Mouse (Mus musculus) granulocyte monocyte progenitor cell, adult 5-6 weeks (primary cell): ENCODE measurements at regions not wholly inside any gene's neighbourhood (a gene's known extent, or its start where the extent isn't known, plus 50 kb on each side); places are given as distances from the start of the nearest gene placed in this dataset.

Experiments
- ATAC-seq: replicated peaks from 2 replicates; pipeline ENCODE4 v1.8.0; 2016; ENCODE audit warnings: mild to moderate bottlenecking, moderate TSS enrichment, inconsistent platforms; ENCODE audit not compliant: poor library complexity, severe bottlenecking

DNA sequence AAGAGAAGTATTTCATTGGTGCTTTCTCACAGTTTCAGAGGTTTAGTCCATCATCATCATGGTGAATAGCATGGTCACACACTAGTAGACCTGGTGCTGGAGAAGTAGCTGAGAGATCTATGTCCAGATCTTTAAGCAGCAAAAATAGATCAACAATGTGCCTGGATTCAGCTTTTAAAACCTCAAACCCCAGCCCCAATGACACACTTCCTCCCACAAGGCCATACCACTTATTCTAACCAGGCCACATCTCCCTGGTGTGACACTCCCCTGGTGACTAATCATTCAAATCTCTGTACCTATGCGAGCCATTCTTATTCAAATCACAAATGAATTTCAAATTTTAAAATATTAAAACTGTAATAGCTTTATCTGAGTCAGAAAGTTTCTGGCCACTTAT lies 434.3 kb upstream of the Pik3r1 start:
- ATAC-seq: no peak

DNA sequence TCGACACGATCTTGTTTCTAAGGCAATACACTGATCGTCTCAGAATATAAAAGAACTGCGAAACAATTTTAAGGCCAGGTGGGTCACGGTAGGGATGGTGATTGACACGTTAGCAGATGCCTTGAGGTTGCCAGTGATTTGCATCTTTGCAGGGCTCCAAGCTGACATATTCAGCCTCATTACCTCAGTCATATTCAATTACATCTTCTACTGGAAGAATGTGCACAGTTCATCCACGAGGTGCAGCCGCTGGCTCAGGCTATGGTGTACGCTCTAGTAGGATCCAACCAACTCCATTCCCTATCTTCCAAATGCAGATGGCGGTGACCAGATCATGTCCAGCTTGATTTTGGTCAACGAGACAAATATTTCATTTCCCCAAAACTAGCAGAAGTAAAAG lies 450.5 kb upstream of the Pik3r1 start:
- ATAC-seq: no peak

DNA sequence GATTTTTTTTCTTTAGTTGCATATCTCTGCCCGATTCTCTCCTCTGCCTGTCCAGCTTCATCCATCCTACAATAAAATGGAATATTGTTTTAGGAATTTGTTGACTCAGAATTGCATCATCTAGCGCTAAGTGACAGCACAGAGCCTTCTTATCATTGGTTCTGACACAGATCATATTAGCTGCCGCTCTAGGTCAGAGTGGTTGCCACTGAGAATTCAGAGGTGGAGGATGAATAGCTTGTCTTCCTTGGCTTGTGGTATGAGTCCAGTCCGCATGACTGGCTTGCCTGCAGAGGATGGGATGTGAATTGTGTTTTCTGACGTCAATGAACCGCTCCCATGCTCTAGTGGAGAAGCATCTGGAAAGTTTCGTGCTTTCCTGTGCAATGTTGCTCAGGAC lies 462.3 kb upstream of the Cd180 start:
- no peak for ATAC-seq

DNA sequence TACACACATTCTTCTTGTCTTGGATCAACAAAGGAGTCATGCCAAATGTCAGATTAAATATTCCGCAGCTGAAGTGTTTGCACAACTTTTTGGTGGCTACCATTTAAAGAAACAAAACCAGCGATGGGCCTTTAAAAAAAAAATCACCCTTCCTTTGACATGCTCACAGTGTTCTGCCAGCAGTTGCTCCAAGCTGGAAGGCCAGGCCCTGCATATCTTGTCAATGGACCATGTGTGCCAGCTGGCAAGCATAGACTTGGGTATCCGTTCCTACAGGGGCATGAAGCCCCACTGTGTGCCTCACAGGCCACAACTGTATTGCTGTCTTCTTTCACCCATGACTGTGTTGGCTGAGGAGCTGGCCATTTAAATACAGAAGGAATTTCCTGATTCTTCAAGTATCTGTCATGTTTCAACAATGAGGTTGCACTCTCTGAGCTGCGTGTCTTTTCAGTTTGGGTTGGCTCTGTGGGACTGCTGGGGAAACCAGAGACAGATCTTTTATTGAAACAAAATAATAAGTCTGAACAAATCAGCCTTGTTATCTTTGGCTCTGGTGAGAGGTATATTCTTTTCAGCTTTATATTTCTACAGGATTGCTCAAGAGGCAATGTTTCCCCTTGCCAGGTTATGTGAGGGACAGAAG lies 460.9 kb upstream of the Cd180 start:
- no peak for ATAC-seq

DNA sequence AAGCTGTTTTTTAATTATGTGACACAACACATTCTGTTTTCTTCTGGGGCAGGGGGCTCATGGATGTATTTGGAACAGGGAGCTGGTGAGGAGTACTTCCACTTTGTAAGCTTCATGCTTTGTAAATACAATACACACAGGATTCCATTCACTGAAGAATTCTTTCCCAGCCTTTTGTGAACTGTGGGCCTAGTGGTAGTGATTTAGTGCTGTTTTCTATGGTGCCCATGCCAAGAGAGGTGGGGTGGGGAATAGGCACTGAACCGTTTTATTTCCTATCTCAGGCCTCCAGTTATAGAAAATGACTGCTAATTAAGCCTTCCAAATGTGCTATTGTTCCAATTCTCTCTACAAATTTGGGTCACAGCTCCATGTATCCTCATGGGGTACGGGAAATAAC lies 442.5 kb upstream of the Cd180 start:
- ATAC-seq: no peak

DNA sequence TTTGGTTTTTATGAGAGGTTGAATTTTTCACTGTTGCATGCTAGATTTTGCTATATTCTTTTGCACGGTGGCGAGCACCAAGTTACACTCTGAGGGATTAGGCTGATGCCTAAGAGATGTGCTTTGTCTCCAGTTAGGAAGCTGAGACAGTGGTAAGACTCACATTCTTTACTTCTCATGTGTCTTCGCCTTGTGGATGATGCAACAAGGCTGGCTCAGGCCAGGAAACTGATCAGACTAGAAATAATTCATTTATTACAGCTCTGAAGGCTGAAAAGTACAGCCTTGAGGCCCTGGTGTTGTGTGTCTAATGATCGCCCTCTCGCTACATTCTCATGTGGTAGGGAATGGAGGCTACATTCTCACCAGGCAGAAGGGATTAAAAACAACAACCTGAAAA lies 441.6 kb upstream of the Cd180 start:
- ATAC-seq: no peak

DNA sequence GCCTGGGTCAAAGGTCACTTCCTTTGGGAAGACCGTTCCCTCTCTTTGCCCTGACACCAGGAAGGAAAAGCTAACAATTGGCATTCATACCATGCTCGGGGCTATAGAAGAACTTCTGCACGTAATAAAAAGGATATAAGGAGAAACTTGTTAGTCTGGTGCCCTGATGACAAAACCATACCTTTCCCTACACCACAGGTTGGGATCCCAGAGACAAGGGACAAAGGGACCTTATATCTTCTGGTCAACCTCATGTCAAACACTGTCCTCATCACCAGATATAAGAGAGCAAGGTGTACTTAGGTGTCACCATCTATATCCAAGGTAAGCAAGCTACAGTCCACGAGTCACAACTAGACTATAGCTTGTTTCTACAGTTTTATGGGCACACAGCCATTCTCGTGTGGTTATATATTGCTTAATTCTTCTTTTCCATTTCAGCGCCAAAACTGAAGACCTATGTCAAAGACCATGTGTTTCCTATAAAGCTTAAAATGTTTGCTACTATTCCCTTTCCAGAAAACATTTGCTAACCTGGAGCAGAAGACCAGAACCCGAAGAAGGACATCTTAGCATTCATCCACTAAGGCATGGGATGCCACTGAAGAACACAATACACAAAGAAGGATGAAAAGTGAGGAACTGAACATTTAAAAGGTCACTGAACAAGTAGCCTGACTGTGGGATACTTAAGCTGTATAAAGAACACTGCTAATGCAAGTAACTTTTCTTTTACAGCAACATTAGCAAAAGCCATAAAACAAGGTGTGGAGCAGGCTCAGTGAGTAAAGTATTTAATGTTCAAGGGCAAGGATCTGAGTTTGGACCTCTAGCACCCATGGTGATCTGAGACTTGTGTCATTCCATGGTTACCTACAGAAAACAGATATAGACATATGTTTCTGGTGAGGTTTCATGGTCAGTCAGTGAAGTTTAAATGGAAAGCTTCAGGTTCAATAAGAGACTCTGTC lies 437.7 kb upstream of the Cd180 start:
- ATAC-seq: no peak

DNA sequence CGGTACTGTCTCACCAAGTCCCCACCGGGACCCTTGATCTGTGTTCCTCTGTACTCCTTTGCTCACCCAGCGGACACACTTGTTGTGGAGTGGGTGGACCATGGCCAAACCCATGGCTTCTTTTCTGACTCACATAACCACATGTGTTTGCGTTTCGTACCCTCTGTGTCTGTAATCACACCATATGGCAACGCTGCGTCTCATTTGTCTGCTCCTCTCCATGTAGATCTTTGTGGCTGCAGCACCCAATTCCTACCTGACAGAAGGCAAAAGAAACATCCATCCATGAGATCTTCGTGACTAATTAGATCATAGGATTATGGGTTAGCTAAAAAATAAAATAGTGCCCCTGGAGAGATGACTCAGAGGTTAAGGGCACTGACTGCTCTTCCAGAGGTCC lies 435.2 kb upstream of the Cd180 start:
- no peak for ATAC-seq

DNA sequence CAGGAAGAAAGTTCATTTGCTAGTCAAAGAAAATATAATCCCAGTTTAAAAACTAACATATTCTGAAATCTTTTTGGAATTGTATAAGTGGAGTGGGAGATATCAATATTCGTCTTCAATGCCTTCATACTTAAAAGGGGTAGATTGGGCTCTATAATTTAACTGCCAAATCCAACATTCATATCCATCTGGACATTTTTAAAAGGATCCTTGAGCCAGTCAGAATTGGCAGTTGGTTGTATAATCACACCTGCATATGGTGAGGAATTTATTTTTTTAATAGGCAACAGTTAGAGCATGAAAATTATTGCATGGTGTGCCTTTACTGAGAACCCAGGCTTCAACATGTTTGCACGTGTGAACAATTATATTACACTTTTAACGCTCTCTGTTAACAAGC lies 419.5 kb upstream of the Cd180 start:
- ATAC-seq: no peak

DNA sequence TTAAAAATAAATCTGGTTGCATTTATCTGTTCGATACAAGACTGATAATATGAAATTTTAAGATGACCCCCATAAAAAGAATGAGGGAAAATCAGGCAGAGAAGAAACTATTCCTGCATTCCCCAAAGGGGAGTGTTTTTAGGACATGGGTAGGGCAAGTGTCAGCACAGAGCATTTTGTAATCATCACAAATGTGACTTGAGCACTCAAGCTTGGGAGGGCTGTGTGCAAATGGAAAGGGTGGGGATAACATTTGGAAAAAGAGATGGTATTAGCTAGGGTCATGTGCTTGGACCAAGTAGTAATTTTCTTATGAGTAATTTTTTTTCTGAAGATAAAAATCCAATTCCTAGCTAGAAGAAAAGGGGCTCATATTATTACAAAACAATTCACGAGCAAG lies 418.1 kb upstream of the Cd180 start:
- ATAC-seq: no peak

DNA sequence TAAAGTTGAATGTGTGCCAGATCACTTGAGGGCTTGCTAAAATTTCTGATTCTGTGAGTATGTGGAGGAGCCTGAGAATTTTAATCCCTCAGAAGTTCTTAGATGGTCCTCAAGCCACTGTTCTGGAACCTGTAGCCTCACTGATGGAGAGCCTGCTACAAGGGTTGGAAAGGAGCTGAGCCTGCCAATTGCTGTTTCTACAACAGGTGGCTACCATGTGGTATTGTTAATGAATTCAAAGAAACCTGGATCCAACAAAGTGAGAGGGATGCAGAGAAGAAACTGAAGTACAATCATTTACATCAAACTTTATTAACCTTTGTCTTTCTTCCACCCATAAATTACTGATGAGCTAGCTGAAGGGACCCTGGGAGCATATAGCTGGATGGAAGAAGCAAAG lies 416.5 kb upstream of the Cd180 start:
- ATAC-seq: no peak

DNA sequence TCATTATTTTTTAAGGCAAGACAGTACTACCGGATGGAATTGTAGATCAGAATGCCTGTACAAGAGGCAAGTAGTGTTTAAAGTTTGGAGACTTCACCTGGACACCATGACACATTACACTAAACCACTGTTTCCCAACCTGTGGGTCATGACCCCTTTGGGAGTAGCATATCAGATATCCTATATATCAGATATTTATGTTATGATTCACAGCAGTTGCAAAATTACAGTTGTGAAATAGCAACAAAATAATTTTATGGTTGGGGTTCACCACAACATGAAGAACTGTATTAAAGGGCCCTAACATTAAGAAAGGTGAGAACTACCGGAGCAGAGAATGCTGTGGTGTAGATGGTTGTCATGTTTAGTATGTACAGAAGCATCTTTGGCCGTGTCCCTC lies 413.2 kb upstream of the Cd180 start:
- ATAC-seq: no peak

DNA sequence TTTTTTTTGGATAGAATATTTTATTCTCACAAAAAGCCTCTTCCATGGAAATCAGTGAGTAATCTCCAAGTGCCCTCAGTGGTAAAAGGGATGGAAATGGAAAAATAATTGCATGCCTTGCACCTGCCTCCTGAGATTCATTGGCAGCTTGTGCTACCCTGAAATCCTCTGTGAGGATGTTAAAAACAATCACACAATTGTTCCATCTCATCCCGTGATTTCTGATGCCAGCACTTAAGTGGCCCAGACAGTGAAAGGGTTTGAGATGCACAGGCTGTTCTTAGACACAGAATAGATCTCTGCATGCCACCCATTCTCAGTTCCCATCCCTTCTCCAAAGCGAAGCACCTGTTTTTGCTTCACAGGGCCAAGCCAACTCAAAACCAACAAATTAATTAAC lies 398.9 kb upstream of the Cd180 start:
- no peak for ATAC-seq

DNA sequence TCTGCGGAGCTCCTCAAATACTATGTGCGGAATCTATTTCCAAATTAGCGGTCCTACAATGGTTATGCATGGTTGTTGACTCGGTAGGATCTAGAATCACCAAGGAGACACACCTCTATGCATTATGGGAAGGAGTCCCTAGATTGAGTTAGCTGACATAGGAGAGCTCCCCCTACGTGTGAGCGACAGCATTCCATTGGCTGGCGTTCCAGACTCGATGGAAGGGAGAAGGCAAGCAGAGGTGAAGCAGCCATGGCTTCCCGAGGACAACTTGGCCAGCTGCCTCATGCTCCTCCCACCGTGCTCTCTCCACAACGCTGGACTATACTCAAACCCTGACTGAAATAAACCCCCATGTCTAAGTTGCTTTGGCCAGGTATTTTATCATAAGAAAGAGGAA lies 398.3 kb upstream of the Cd180 start:
- no peak for ATAC-seq

DNA sequence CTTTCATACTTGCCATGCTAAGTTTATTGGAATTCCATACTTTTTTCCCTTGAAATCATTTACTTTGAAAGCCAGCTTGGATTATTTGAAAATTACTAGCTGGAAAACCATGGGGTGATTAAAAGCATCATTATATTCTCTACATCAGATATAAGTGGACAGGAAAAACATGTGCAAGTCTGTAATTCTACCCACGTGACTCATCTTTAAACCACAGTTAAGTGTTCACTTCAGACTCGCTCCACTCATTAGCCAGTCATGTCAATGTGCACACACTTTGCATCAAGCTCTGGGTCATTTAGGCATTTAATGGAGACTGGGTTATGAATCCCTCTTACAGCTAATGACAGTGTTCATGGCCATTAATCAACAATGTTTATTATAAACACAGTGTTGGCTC lies 385.4 kb upstream of the Cd180 start:
- ATAC-seq: no peak

DNA sequence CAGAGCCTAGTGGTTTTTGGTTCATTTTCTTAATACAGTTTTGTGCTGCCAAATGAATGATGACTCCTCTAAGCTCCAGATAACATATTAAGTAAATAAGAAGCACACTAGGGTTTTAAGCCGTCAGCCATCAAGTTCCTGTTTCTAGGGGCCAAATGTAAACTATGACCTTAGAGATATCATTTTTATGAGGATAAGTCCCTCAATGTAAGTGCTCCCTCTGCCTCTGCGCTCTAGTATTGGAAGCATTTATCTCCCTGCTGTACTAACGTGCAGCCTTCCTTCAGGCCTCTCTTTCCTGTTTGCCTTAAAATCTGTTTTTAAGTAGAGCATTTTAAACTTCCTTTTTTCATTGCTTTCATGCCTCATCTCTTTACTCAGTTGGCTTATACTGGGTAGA lies 381.3 kb upstream of the Cd180 start:
- ATAC-seq: no peak

DNA sequence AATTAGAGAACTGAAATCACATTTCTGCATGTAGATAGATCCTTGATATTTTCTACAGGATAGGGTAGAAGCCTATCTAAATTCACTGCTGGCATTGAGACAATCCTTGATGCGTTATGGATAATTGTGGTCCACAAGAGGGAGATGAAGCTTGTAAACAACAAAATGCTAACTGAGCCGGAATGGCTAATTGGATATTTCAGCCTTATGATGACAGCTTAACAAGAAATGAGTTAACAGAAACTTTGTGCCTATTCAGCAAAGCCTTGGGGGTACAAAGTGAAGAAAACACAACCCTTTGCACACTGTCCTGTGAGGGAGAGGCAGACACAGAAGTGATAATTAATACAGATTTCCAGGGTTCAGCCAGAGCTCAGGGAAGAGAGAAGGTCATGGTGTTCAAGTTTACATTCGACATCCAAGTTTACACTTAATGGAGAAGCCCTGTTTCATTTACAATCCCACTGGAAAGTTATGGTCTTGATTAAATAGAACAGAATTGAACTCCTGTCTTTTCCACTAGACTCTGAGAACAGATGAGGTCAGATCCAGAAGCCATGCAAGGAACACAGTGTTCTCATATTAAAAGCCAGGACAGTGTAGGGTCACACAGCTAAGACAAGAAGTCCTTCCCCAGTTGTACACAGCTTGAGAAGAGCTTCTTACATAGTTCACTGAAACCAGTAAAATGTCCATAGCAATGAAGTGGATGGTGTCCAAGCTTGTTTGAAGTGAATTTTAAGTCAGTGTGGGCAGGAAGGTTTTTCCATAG lies 377.3 kb upstream of the Cd180 start:
- ATAC-seq: no peak

DNA sequence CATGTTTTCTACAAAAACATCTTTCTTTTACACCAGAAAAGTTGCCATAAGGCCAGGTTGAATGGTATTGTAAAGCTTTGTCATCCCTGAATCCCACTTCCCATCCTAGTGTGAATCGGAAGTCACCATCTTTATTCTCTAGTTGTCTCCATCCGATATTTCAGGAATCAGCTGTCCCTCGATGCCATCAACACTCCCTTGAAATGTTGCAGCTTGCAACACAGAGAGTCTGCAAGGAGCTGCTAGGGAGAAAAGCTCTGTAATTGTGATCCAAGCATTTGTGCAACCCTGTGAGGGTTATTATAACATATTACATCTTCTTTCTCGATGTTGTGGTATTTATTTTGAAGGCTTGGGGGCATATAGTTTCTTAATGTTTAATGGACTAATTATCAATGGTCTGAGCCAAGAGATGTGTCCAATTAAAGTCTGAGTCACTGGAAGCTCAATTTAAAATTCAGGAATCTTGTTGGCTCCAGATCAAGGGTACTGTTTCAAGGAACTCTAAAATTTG lies 374.4 kb upstream of the Cd180 start:
- ATAC-seq: no peak

DNA sequence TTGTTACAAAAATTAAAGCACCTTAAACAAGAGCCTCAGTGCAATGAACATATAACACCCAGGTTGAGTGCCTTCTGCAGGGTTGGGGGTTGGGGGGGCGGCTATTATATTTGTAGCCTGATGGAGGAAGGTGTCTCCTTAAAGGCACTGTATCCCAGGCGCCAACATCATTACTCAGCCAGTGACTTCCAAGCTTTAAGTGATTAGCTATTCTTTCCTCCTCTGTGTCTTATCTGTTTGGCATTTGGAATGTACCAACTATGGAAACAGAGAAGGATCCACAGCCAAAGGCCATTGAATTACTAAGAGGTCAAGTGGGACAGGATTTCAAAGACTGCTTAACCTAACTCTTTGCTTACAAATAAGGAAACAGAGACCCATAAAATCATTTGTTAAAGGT lies 373.9 kb upstream of the Cd180 start:
- no peak for ATAC-seq

DNA sequence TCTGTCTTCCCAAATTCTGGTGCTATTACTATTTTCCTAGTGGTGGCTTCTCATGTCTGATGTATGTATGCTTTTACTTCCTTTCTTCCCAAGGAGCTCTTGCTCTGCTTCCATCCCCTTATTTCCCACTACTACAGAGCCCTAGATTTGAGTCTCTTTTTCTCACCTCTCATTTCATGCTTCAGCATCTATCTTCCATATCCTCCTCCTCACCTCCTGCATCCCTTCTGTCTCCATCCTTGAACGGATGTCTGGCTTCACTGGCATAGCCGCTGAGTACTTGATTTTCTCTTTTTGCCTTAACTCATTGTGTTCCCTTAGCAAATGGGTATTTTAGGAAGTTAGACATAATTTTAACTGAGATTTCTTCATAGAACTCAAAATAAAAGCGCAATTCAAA lies 369.5 kb upstream of the Cd180 start:
- ATAC-seq: no peak

DNA sequence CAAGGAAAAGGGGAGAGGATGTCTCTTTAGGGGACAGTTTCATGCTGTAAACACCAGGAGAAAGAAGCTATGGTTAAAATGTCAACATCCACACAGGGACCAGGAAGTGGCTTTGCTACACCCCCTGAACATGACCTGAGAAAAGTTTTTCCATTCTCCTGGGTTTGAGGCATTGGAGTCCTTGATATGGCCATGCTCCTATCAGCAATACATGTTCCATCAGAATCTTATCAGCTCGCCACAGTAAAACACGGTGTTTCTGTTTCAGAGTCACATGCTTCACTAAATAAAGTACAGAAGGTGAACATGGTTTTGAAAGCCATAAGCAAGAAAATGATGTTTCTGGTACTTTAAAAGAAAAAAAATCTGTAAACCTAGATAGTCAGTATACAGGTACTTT lies 367.4 kb upstream of the Cd180 start:
- no peak for ATAC-seq
